Mouse (Mus musculus): Measurements from ENCODE around the gene Arsj. TPM values are rescaled to one million over a fixed set of nuclear protein-coding genes. Genes with fewer than 3 reads are reported as not detected.

Arsj gene
- polyA plus RNA-seq, 1 experiment from 2014 or later: not detected

DNA sequence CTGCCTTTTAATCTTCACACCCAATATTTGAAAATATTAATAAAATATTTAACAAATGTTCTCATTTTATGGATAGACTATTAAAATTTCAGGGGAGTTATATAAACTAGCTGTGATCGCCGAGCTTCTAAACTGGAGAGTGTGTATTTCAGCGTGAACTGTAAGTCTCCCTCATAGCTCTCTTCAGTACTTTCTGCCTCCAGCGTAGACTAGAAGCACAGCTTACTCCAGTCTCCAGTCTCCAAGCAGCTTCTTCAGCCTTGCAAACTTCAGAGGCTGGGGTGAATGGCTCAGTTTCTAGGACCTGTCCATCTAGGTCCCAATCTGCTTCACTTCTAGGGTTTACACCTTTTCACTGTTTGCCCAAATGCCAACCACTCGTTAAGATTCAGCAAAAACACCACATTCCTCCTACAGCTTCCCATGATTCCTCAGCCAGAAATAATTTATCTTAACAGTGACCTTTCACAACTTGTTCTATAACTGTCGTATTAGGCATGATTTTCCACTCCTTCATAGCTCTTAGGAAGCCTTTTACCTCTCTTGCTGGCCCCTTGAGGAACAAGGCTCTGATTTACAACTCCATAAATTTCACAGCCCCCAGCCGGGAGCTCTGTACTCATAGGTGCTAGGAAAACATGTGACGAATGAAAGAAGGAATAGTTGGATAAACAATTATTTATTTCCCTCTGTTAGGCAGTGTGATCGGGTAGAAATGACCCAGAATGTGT lies 9.5 kb downstream of the Arsj start:
- Histone ChIP-seq H3K27me3 (ENCODE audit: insufficient read depth, low read length) (no peaks in the 10 kb centered on the region), H3K36me3 (replicated peaks; ENCODE audit: insufficient read depth, low read length) (no peaks in the 10 kb centered on the region), H3K9me3 (ENCODE audit: low read length) (no peaks in the 10 kb centered on the region), H3K9ac (replicated peaks) (no peak overlapping the region), H3K4me1 (ENCODE audit: insufficient read depth) (no peaks in the 10 kb centered on the region), H3K4me3 (ENCODE audit: low read depth, low read length) (no peak overlapping the region), H3K4me2 (ENCODE audit: low read depth, low read length) (no peak overlapping the region), H3K27ac (ENCODE audit: low read depth) (no peak overlapping the region)
- DNase-seq (no peak), ATAC-seq (no peak)
- no peak for TF ChIP-seq CTCF (IDR thresholded peaks at IDR 0.05; ENCODE audit: low read depth)
- no peak for TF ChIP-seq EP300 (IDR thresholded peaks at IDR 0.05; ENCODE audit: low read depth)
- 68% methylated on average over 9 of the region's 9 CpGs for WGBS (ENCODE audit: insufficient replicate concordance)

DNA sequence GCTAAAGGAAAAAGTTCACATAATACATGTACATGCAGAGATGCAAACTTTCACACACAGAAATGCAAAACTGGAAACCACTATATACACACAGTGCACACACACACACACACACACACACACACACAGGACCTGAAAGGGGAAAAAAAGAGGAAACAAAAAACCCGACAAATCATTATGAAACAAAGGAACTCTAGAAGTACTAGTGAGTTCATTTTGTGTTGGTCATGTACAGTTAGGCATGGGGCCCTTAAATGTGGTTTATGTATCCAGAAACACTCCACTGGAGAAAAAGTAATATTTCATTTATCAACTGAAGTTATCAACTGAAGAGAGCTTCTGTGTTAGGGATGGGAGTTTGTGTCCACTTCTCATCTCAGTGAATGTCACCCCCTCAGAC lies 10.2 kb downstream of the Arsj start:
- Histone ChIP-seq H3K9me3 (ENCODE audit: low read length) (no peaks in the 10 kb centered on the region), H3K4me1 (ENCODE audit: insufficient read depth) (no peaks in the 10 kb centered on the region), H3K4me2 (ENCODE audit: low read depth, low read length) (no peak overlapping the region), H3K4me3 (ENCODE audit: low read depth, low read length) (no peak overlapping the region), H3K27ac (ENCODE audit: low read depth) (no peak overlapping the region), H3K9ac (replicated peaks) (no peak overlapping the region), H3K27me3 (ENCODE audit: insufficient read depth, low read length) (no peaks in the 10 kb centered on the region), H3K36me3 (replicated peaks; ENCODE audit: insufficient read depth, low read length) (no peaks in the 10 kb centered on the region)
- ATAC-seq: no peak
- 42% methylated on average over 1 of the region's 1 CpGs for WGBS (ENCODE audit: insufficient replicate concordance)
- DNase-seq: no peak
- TF ChIP-seq CTCF (IDR thresholded peaks at IDR 0.05; ENCODE audit: low read depth) (no peak), EP300 (IDR thresholded peaks at IDR 0.05; ENCODE audit: low read depth) (no peak)

DNA sequence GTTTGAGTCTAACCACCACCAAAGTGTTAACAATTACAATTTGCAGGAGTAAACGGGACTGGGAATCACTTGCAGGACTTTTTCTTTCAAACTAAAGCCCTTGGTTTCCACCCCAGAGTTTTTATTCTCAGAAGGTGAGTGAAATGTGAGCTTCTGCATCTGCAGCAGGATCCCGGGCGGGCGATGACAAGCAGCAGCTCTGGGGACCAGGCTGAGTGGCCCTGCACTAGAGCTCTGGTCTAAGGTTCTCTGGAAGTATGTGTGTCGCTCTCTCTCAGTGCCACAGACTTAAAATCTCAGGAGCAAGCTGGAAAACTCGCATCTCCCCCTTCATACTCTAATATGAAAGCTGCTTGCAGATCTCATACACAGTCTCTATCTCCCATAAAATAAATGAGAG lies 15.8 kb downstream of the Arsj start:
- no peak overlapping the region for H3K4me2 ChIP-seq (ENCODE audit: low read depth, low read length)
- no peaks in the 10 kb centered on the region for H3K4me1 ChIP-seq (ENCODE audit: insufficient read depth)
- ATAC-seq (no peak), DNase-seq (no peak)
- no peaks in the 10 kb centered on the region for H3K27me3 ChIP-seq (ENCODE audit: insufficient read depth, low read length)
- H3K4me3 ChIP-seq (ENCODE audit: low read depth, low read length): no peak overlapping the region
- whole genome bisulfite sequencing (ENCODE audit: insufficient replicate concordance): 72% methylated on average over 6 of the region's 6 CpGs
- H3K9ac ChIP-seq (replicated peaks): no peak overlapping the region
- no peak overlapping the region for H3K27ac ChIP-seq (ENCODE audit: low read depth)
- H3K9me3 ChIP-seq (ENCODE audit: low read length): no peaks in the 10 kb centered on the region
- H3K36me3 ChIP-seq (replicated peaks; ENCODE audit: insufficient read depth, low read length): no peaks in the 10 kb centered on the region
- TF ChIP-seq EP300 (IDR thresholded peaks at IDR 0.05; ENCODE audit: low read depth) (no peak), CTCF (IDR thresholded peaks at IDR 0.05; ENCODE audit: low read depth) (no peak)

DNA sequence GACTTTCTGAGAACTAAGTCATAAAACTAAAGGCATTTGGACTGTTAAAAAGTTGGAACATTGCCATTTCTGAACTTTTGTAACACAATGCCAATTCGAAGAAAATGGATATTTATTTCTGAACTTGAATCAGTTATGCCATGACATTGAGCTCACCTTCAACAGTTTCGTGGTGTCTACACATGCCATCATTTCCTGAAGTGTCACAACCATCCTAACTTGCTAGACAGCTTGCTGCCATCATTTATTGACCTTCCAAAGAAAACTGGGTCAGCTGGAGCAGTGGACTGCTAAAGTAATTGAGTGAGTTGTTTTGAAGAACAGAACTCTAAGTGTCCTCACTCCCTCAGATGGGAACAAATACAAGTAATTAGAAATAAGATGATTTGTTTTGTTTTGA lies 16.2 kb downstream of the Arsj start:
- ATAC-seq (no peak), DNase-seq (no peak)
- no peaks in the 10 kb centered on the region for H3K27me3 ChIP-seq (ENCODE audit: insufficient read depth, low read length)
- TF ChIP-seq CTCF (IDR thresholded peaks at IDR 0.05; ENCODE audit: low read depth) (no peak), EP300 (IDR thresholded peaks at IDR 0.05; ENCODE audit: low read depth) (no peak)
- no peak overlapping the region for H3K4me3 ChIP-seq (ENCODE audit: low read depth, low read length)
- no peak overlapping the region for H3K27ac ChIP-seq (ENCODE audit: low read depth)
- H3K4me1 ChIP-seq (ENCODE audit: insufficient read depth): no peaks in the 10 kb centered on the region
- no peaks in the 10 kb centered on the region for H3K36me3 ChIP-seq (replicated peaks; ENCODE audit: insufficient read depth, low read length)
- no peak overlapping the region for H3K9ac ChIP-seq (replicated peaks)
- 56% methylated on average over 2 of the region's 2 CpGs for WGBS (ENCODE audit: insufficient replicate concordance)
- no peaks in the 10 kb centered on the region for H3K9me3 ChIP-seq (ENCODE audit: low read length)
- no peak overlapping the region for H3K4me2 ChIP-seq (ENCODE audit: low read depth, low read length)

DNA sequence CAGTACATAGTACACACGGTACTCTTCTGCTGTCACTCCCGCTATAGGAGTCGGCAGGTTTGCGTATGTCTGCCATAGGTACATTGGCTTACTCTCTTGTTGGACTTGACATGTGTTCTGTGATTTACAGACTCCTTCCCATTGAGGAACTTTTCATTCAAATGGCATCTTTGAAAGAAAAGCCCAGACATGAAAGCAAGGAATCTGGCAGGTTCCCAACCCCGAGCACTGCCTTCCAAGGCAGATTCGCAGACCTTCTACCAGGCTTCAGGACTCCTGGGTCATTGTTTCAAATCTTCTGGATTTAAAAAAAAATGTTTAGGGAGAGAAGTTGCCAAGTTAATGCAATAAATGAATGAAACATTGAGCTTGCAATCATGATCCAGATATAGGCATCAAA lies 19.8 kb downstream of the Arsj start:
- no peak overlapping the region for H3K4me2 ChIP-seq (ENCODE audit: low read depth, low read length)
- H3K36me3 ChIP-seq (replicated peaks; ENCODE audit: insufficient read depth, low read length): no peaks in the 10 kb centered on the region
- no peak for DNase-seq
- H3K9me3 ChIP-seq (ENCODE audit: low read length): no peaks in the 10 kb centered on the region
- no peak overlapping the region for H3K27ac ChIP-seq (ENCODE audit: low read depth)
- ATAC-seq: no peak
- WGBS (ENCODE audit: insufficient replicate concordance): 88% methylated on average over 6 of the region's 6 CpGs
- no peaks in the 10 kb centered on the region for H3K4me1 ChIP-seq (ENCODE audit: insufficient read depth)
- TF ChIP-seq CTCF (IDR thresholded peaks at IDR 0.05; ENCODE audit: low read depth) (no peak), EP300 (IDR thresholded peaks at IDR 0.05; ENCODE audit: low read depth) (no peak)
- no peaks in the 10 kb centered on the region for H3K27me3 ChIP-seq (ENCODE audit: insufficient read depth, low read length)
- H3K4me3 ChIP-seq (ENCODE audit: low read depth, low read length): no peak overlapping the region
- no peak overlapping the region for H3K9ac ChIP-seq (replicated peaks)

DNA sequence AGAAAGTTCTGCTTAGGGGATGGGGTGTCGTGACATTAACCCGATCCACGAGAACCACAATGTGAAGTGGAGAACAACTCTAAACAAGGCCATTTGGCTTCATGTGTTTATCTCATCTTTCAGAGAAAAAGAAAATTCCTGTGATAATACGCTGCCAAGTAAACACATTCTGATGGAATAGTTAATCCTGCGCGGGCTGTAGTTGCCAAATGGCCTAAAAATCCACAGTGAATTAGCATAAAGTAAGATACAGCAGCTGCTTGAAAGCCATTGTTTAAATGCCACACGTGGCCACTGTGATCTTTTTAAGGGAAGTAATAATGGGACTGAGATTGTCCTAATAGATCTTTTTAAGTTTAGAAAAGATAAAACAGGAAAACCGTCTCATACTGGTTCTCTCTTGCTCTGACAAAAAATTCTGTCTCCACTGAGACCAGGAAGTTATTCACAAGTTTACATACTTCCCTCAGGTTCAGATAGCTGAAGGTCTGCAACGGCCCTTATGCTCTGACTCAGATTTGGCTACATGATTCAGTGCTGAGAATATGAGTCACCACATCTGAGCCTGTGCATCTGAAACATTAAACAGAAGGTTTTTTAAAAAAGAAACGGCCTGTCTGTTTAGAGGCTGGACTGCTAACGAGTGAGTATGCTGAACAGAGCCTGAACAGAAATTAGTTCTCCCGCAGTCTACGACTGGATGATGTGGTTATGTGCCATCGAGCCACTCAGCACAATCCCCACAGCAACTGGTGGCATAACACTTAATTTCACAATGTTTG lies 21.4 kb downstream of the Arsj start:
- ATAC-seq: no peak
- H3K36me3 ChIP-seq (replicated peaks; ENCODE audit: insufficient read depth, low read length): no peaks in the 10 kb centered on the region
- no peaks in the 10 kb centered on the region for H3K4me1 ChIP-seq (ENCODE audit: insufficient read depth)
- DNase-seq: no peak
- no peaks in the 10 kb centered on the region for H3K27me3 ChIP-seq (ENCODE audit: insufficient read depth, low read length)
- no peaks in the 10 kb centered on the region for H3K9me3 ChIP-seq (ENCODE audit: low read length)
- H3K4me3 ChIP-seq (ENCODE audit: low read depth, low read length): no peak overlapping the region
- TF ChIP-seq EP300 (IDR thresholded peaks at IDR 0.05; ENCODE audit: low read depth) (no peak), CTCF (IDR thresholded peaks at IDR 0.05; ENCODE audit: low read depth) (no peak)
- 61% methylated on average over 14 of the region's 14 CpGs for WGBS (ENCODE audit: insufficient replicate concordance)
- H3K4me2 ChIP-seq (ENCODE audit: low read depth, low read length): no peak overlapping the region
- H3K9ac ChIP-seq (replicated peaks): no peak overlapping the region
- no peak overlapping the region for H3K27ac ChIP-seq (ENCODE audit: low read depth)
